Mouse (Mus musculus) T-helper 17 cell (primary cell): ENCODE data around the gene 2210418O10Rik.
"Not testable (repeated sequence)": the region's sequence is repeated elsewhere in the genome, so short reads cannot be mapped to it uniquely, and the experiment has no call there.

Experiments
- in situ Hi-C, 2 experiments: fragments of 300-600 bp; cut with MboI, MseI; formaldehyde crosslinking; loops; 1 replicate in 1 of 2; 2 replicates in 1 of 2; pipeline ENCODE4 v1.15.1; 2025; ENCODE audit warnings: high pct_unique_total_duplicates in 2 of 2

The 2210418O10Rik gene

GRCm38 (mm10) chr2:176226269-176226668 is at the start of gene 2210418O10Rik:
2210418O10Rik (plus strand) TSS chr2:176226569.
- in situ Hi-C loops: not testable (repeated sequence)

- in situ Hi-C loops: not testable (repeated sequence)
These were observed 22.1 kb downstream of the 2210418O10Rik start for GRCm38 (mm10) chr2:176248519-176248918.
